Mouse (Mus musculus) heart, postnatal 0 days (tissue): ENCODE data around the gene Eipr1. TPM values are rescaled to one million over a fixed set of nuclear protein-coding genes. Genes with fewer than 3 reads are reported as not detected.
A peak's percentile ranks its signal among the peaks of the same experiment; 100 is the strongest.

Source experiments
- ATAC-seq: fragments of 200-750 bp; cut with Nextera tagmentation; 2 replicates; pipeline ENCODE4 v1.8.0; 2017; ENCODE audit warnings: low read depth, moderate number of reproducible peaks, moderate library complexity; ENCODE audit not compliant: insufficient read depth
- DNase-seq: peaks from one replicate; pipeline ENCODE4 v3.0.0-alpha.2; 2016; ENCODE audit warnings: low spot score
- H3K27ac ChIP-seq: fragments of 300-500 bp; sonication (generic); 2 replicates; pipeline ENCODE4 v1.5.1; 2014; ENCODE audit warnings: low read depth, mild to moderate bottlenecking
- H3K27me3 ChIP-seq: fragments of 300-500 bp; sonication (generic); 2 replicates; pipeline ENCODE4 v1.6.1; 2014; ENCODE audit warnings: low read length, mixed read lengths; ENCODE audit not compliant: control insufficient read depth, insufficient read depth
- H3K36me3 ChIP-seq: fragments of 300-500 bp; sonication (generic); replicated peaks from 2 replicates; pipeline ENCODE4 v1.6.1; 2014; ENCODE audit warnings: low read length, mixed read lengths; ENCODE audit not compliant: control insufficient read depth, insufficient read depth
- H3K4me1 ChIP-seq: fragments of 300-500 bp; sonication (generic); 2 replicates; pipeline ENCODE4 v1.6.1; 2014; ENCODE audit warnings: antibody characterized with exemption; ENCODE audit not compliant: control insufficient read depth, insufficient read depth
- H3K4me2 ChIP-seq: fragments of 300-500 bp; sonication (generic); 2 replicates; pipeline ENCODE4 v1.6.1; 2014; ENCODE audit warnings: low read depth, mild to moderate bottlenecking, low read length, moderate library complexity
- H3K4me3 ChIP-seq: fragments of 300-500 bp; sonication (generic); 2 replicates; pipeline ENCODE4 v1.5.1; 2014; ENCODE audit warnings: low read depth, low read length
- H3K9ac ChIP-seq: fragments of 300-500 bp; sonication (generic); replicated peaks from 2 replicates; pipeline ENCODE4 v1.6.1; 2014; ENCODE audit warnings: low read depth, low read length, mixed read lengths
- H3K9me3 ChIP-seq: fragments of 300-500 bp; sonication (generic); replicated peaks from 2 replicates; pipeline ENCODE4 v1.6.1; 2016; ENCODE audit warnings: low read length; ENCODE audit not compliant: control insufficient read depth
- CTCF ChIP-seq: IDR thresholded peaks from 2 replicates; pipeline ENCODE4 v1.5.1; 2016; ENCODE audit warnings: antibody characterized with exemption, control low read depth, low read depth
- EP300 ChIP-seq: IDR thresholded peaks from 2 replicates; pipeline ENCODE4 v1.6.1; 2016; ENCODE audit warnings: antibody characterized with exemption, low read depth
- WGBS: fragments of 180-500 bp; shearing (Covaris S2); extraction: QIAGEN DNeasy Blood & Tissue Kit; methylation state at CpG from one replicate; pipeline ENCODE4 v1.1.7; 2014; 5-methylcytosine and 5-hydroxymethylcytosine counted together
- polyA plus RNA-seq: library from polyadenylated mRNA; unstranded; fragments of >200 nt; fragmentation: Nextera tagmentation; extraction: Ambion mirVana; gene quantifications from 2 replicates; pipeline ENCODE4 v1.2.1, GENCODE M21; 2015
- total RNA-seq: library from RNA; depleted of rRNA; stranded (reverse); fragments of >200 nt; gene quantifications from 2 replicates; pipeline ENCODE4 v1.2.3, GENCODE M21; 2014; ENCODE audit warnings: low replicate concordance

Eipr1 gene
- total and polyA plus RNA-seq, 2 experiments from 2014 or later, result 13.0 to 29.3 TPM

- no peaks in the 10 kb centered on the region for H3K36me3 ChIP-seq
- H3K27me3 ChIP-seq, result no peaks in the 10 kb centered on the region
- no peak overlapping the region for H3K4me3 ChIP-seq
- 0 out of 2 replicates have a peak, but pooled peaks cover 3% of the 10 kb centered on the region for H3K4me1 ChIP-seq
- ATAC-seq (no peak), DNase-seq (no peak)
- TF ChIP-seq EP300, result no peak
- TF ChIP-seq CTCF, result no peak
- no peak overlapping the region for H3K9ac ChIP-seq
- H3K27ac ChIP-seq, result no peak overlapping the region
- 78% methylated on average over 3 of the region's 3 CpGs for WGBS
- no peaks in the 10 kb centered on the region for H3K9me3 ChIP-seq
- no peak overlapping the region for H3K4me2 ChIP-seq
Measured at GRCm38 (mm10) chr12:28830471-28830870, 78.9 kb downstream of the Eipr1 start.

GRCm38 (mm10) chr12:28831066-28831733 lies 79.6 kb downstream of the Eipr1 start:
- 0 out of 2 replicates have a peak, but pooled peaks cover 3% of the 10 kb centered on the region for H3K4me1 ChIP-seq
- no peaks in the 10 kb centered on the region for H3K9me3 ChIP-seq
- H3K36me3 ChIP-seq, result no peaks in the 10 kb centered on the region
- no peak overlapping the region for H3K4me3 ChIP-seq
- no peak overlapping the region for H3K4me2 ChIP-seq
- TF ChIP-seq EP300, result no peak
- peak; percentile 49 for TF ChIP-seq CTCF
- DNase-seq, result peak; percentile 66
- no peaks in the 10 kb centered on the region for H3K27me3 ChIP-seq
- H3K27ac ChIP-seq, result no peak overlapping the region
- WGBS, result 22% methylated on average over 7 of the region's 7 CpGs
- peak; percentile 71 for ATAC-seq
- H3K9ac ChIP-seq, result no peak overlapping the region

- H3K4me3 ChIP-seq, result no peak overlapping the region
- WGBS, result 58% methylated on average over 6 of the region's 6 CpGs
- H3K4me1 ChIP-seq, result 0 out of 2 replicates have a peak, but pooled peaks cover 3% of the 10 kb centered on the region
Measured at GRCm38 (mm10) chr12:28834266-28834665, 82.7 kb downstream of the Eipr1 start.

GRCm38 (mm10) chr12:28835683-28836082 lies 84.1 kb downstream of the Eipr1 start:
- ATAC-seq (no peak), DNase-seq (no peak)
- Histone ChIP-seq H3K9ac (no peak overlapping the region), H3K9me3 (no peaks in the 10 kb centered on the region), H3K36me3 (no peaks in the 10 kb centered on the region), H3K4me1 (0 out of 2 replicates have a peak, but pooled peaks cover 3% of the 10 kb centered on the region), H3K4me3 (no peak overlapping the region), H3K27ac (no peak overlapping the region), H3K27me3 (no peaks in the 10 kb centered on the region), H3K4me2 (no peak overlapping the region)
- WGBS, result 85% methylated on average over 3 of the region's 3 CpGs
- TF ChIP-seq EP300 (no peak), CTCF (no peak)

More at GRCm38 (mm10) chr12:28834266-28834665, 82.7 kb downstream of the Eipr1 start:
- DNase-seq, result no peak
- TF ChIP-seq EP300 (no peak), CTCF (no peak)
- ATAC-seq, result no peak
- no peak overlapping the region for H3K9ac ChIP-seq
- H3K4me2 ChIP-seq, result no peak overlapping the region
- H3K36me3 ChIP-seq, result no peaks in the 10 kb centered on the region
- no peaks in the 10 kb centered on the region for H3K9me3 ChIP-seq
- no peak overlapping the region for H3K27ac ChIP-seq
- no peaks in the 10 kb centered on the region for H3K27me3 ChIP-seq

GRCm38 (mm10) chr12:28838268-28838667 lies 86.7 kb downstream of the Eipr1 start:
- Histone ChIP-seq H3K27ac (no peak overlapping the region), H3K9ac (no peak overlapping the region), H3K4me1 (0 out of 2 replicates have a peak, but pooled peaks cover 3% of the 10 kb centered on the region), H3K9me3 (no peaks in the 10 kb centered on the region), H3K4me2 (no peak overlapping the region), H3K27me3 (no peaks in the 10 kb centered on the region), H3K36me3 (no peaks in the 10 kb centered on the region), H3K4me3 (no peak overlapping the region)
- TF ChIP-seq CTCF (no peak), EP300 (no peak)
- 73% methylated on average over 4 of the region's 4 CpGs for WGBS
- ATAC-seq (no peak), DNase-seq (no peak)
